Mouse (Mus musculus): ENCODE results near the gene Cpsf4l.

The Cpsf4l gene

DNA sequence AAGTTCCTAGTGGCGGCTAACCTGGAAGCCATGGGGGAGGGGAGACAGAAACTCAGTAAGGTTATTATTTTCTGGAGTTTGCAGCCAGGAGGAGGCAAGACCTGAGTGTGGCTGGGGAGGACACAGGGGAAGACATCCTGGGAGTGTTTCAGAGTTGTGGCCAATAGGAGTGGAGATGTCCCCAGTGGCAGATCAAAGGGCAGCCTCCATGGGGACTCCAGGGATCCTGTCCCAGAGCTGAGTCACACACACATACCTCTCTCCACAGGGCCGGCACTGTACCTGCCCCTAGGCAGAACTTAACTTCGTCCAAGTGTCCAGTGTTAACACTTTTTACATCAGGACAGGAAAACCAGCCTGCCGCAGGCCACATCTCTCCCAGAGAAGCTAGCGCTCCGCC is 25.3 kb upstream of the Cpsf4l start:
- no peak for DNase-seq (ENCODE audit: low read depth, low spot score)

DNA sequence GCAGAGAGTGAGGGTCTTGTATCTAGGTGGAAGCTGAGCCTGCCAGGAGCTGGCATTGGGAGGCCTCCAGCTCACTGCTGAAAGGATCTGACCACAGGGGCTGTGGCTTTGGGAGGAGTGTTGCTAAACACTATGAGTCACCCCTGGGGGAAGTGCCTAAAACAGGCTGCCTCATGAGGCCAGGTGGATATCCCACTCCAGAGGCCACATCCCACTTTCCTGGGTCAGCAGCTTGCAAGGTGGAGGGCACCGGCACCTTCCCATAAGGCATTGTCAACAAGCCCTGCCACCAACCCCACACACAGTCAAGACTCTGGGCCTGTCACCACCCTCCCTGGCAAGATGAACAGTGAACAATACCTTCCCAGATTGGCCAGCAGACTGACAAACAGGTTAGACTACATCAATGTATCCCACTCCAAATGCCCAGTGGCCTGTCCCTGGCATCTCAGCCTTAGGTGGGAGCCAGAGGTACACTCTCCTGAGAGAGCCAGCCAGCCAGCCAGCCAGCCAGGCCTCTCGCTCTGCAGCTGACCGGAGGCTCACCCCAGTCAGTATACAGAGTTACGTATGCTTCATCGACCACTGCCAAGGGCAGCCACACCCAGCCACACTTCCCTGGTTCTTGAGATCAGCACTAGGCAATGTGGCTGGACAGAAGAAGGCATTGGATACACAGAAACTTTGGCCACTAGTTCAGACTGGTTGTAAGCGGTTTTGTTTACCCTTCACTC is 24.0 kb upstream of the Cpsf4l start:
- DNase-seq (ENCODE audit: low read depth, low spot score), result no peak

DNA sequence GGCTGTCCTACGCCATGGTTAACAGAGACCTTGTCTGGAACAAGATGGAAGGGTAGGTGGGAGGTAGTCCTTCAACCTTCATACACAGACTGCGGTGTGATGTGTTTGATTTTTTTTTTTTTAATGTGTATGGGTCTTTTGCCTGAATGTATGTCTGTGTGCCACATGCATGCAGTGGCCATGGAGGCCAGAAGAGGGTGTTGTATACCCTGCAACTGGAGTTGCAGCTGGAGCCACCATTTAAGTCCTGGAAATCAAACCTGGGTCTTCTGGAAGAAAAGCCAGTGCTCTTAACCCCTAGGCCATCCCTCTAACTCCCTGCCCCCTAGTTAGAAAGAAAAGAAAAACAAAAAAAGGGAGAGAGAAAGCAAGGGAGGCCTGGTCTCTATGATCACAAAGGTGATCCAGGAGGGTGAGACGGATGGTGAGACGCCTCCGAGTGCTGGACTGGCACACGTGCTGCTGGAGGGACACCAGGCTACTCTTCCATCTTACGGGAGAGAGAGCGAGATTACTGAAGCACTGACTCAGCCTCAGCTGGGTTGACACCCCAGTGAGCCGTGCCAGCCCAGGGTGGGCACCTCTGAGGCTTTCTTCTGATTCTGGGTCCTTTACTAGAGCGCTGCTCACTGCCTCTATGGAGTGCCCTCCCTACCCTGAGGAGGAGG is 22.3 kb upstream of the Cpsf4l start:
- DNase-seq (ENCODE audit: low read depth, low spot score), result no peak

DNA sequence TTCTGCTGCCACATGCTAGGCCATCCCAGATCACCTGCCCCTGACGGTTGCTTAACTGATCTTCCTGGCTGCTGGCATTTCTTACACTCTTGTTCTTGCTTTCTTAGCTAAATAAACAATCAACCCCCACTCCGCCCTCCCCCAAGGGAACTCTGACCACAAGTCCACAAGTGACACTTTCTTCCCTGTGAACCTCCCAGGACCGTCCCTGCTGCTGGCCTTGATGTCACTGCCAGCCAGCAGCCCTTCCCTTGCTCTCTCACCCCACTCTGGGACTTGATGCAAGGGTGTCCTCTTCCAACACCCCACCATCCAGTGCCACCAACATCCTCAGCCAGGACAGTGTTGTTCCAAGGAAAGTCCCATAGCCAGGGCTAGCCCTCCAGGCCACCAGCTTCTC is 21.1 kb upstream of the Cpsf4l start:
- DNase-seq (ENCODE audit: low read depth, low spot score), result no peak

DNA sequence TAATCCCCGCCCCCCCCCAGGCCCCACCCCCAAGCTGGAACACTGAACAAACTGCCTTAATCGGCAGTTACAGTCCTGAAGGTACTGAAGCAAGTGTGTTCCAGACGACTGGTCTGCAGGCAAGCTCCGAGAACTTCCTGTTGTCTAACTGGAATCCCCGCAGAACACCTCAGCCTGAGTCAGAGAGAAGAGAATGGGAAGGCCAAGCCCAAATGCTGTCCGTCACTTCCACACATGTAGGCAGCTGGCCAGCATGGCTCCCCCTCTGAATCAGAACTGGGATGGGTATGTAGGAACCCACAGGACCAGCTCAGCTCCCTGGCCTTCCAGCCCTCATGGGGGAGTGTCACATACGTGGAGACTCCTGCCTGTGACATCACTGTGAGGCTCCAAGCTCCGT is 20.1 kb upstream of the Cpsf4l start:
- DNase-seq (ENCODE audit: low read depth, low spot score), result no peak

DNA sequence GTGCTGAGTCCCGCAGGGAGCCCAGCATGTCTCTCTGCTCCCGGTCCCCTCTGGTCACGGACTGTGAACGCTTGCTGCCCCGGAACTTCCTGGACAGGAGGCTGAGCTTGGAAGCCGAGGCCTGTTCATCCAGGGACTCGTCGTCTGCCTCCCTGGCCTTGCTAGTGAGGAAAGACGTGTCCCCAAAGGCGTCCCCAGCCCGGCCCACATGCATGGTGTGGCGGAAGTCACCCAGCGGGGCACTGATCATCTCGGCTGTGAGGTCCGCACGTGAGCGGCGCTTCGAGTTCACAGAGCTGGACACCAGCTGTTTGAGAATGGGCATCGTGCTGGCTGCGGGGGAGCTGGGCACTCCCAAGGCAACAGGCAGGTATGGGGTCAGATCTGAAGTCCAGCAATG is 19.4 kb upstream of the Cpsf4l start:
- no peak for DNase-seq (ENCODE audit: low read depth, low spot score)

DNA sequence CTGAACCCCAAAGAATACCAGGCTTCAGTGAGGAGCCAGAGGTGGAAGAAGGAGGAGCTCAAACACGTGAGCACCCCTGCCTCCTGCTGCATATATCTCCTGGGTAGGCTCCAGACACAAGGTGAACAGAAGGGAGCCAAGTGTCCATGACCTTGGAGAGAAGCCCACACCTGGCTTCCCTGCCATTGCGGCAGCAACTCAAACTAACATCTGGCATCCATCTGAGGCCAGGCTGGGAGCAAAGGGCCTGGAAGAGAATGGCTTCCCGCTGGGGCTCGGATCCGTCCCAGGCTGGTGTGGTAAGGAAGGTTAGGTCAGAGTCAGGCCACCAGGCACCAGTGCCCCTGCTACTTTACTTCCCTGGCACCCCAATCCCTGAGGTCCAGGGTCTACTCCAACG is 18.2 kb upstream of the Cpsf4l start:
- DNase-seq (ENCODE audit: low read depth, low spot score), result peak; percentile 67

DNA sequence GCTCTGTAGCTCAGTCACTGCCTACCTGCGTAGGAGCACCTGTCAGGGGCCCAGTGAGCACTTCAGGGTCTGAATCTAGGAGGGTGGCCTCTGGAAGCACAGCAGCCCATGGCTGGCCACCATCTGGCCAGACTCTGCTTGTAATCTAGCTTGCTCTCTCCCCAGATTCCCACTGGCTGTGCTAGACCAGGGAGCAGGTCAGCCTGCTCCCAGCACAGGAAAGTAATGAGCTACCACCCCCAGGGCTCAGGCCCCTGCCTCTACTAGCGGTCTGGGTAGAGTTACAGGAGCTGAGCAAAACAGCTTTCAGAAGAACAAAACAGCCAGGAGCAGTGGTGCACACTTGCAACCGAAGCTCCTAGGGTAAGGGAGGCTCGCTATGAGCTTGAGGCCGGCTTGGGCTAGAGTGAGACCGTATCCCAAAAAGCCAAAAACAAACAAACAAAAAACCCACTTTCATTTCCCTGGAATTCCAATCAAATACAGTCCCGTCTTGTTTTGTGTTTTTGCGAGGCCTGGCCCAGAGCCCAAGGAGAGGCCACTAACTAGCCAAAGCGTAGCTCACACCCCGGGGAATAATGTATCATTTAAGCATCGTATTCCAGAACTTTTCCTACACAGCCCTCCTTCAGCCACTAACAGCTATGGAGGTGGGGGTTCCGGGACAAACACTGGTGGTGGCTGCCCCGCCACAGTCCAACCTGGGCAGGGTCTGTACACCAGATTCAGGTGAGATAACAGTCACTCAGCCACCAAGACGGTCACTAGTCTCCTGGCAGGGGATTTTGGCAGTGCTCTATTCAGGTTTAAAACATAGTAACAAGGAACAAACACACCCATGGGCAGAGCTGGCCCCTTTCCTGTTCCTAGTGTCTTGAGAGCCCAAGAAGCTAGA is 17.4 kb upstream of the Cpsf4l start:
- DNase-seq (ENCODE audit: low read depth, low spot score), result peak; percentile 57

DNA sequence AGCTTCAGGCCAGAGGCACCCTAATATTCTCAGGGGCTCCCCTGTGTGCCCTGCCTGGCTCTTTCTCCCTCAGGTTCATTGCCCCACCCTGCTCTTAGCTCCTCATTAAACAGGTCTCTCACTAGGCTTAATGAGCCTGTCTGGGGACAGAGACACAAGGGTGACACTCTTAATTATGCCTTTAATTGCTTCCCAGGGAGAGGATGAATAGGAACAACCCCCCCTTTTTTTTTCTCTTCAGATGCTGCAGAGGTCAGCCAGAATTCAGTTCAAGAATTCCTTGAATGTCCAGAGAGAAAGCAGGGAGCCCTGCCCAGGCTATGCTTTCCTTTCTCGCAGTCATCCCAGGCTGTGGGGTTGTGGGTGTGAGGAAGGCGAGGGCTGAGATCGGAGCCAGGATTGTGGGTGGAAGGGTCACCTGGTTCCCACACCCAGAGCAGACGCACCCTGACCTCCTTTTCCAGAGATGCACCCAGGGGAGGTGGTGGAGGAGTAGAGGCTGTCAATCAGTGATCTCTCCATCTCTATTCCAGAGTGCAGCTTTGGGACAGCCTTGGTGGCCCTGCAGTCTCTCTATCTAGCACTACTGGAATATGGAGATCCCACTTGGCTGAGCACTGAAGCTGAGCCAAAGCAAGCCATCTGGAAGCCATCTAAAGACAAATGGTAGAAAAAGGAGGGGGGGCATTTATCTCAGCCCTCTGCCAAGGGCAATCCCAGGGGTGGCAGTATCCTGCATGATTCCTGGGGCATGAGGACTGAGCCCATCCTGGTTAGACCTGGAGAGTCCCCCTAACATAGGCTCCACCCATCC is 15.6 kb upstream of the Cpsf4l start:
- no peak for DNase-seq (ENCODE audit: low read depth, low spot score)

DNA sequence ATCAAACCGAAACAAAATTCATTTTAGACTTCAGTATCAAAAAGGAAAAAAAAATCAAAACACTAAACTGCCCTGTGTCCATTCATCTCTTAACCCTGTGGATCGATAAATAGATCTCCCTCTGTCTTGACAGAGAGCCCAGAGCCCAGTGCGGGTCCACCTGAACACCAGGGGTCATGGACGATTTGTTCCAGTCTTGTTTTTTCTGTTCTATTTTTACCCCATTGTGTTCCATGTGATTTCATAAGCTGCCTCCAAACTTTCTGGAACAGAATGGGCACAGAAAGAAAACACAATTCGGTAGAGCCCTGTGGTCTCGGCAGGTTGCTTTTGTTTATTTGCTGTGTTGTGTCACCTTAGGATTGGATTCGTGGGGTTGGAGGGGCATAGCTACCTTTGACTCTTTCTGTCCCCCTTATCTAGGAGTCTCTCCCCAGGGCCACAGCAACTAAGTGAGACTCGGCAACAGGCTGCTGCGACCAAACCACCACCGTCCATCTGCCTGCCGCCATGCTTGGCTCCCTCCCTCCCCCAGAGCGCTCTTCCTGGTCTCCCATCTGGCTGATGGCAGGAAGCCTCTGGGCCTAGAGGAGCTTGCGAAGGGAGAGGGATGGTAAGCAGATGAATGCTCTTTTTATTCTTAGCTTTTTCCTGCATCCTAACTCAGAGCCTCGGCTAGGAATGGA is 12.7 kb upstream of the Cpsf4l start:
- no peak for DNase-seq (ENCODE audit: low read depth, low spot score)

DNA sequence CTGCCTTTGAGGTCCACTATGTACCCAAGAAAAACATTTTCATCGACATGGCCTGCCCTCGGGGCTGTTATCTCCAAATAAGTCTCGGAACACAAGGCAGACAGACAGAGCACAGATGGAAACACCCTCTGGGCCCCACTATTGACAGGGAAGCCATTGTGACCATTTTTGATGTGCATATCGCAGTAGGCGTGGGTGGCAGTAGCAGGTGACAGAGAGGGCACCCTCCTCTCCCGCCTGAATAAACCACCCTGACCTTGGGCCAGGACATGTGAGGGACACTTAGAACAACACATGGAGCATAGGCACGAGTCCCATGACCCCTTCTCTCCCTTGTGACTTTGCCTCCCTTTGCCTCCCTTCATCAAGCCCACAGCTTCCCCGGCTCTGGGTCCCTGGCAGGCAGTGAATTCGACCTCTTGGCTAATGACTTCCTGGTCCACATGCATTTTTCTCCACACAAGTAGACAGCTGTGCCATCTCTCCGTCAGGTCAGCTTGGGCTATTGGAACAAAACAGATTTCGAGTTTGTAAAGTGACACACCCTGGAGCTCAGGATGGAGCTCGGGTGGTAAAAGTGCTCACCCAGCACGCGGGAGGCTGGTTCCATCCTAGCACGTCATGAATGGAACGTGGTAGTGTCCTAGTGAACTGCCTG is 8.1 kb upstream of the Cpsf4l start:
- no peak for DNase-seq (ENCODE audit: low read depth, low spot score)

DNA sequence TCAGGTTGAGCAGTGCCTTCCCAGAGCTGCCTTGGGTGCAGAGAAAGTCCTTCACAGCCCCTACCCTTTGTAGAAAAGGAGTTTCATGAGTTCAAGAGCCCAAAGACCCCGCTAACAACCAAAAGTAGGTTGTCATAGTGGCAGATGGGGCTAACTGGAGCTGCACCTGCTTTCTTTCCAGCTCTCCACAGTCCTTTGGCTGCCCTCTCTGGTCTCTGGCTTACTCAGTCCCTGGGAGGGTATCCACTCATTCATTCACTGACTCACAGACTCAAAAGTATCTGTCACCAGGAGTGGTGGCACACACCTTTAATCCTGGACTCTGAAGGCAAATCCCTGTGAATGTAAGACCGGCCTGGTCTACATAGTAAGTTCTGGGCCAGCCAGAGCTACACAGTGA is 6.3 kb upstream of the Cpsf4l start:
- DNase-seq (ENCODE audit: low read depth, low spot score), result no peak

DNA sequence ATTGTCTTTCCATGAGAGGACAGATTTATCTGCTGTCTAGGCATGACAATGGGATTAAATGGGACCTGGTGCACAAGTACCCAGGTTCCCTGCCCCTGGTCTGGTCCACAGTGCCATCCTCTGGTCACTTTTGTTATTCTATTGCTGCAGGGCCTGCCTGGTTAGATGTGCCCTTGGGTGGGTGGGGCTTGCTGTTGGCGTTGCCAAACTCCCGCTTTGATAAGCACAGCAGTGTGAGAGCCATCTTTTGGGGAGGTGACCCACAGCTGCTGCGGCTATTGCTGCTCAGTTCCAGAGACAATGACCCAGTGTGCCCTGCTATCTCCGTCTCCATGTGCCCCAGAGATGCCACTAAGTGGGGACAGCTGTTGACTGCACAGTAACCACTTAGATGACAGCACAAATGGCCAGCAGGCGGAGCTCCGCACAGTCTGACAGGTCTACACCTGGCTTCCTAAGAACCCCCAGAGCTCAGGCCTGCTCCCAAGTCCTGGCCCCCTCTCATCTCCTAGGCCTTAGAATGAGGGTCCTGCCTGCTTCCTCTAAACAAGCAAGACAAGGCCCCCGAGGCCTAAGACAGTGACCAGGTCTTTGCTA is 5.4 kb upstream of the Cpsf4l start:
- no peak for DNase-seq (ENCODE audit: low read depth, low spot score)

DNA sequence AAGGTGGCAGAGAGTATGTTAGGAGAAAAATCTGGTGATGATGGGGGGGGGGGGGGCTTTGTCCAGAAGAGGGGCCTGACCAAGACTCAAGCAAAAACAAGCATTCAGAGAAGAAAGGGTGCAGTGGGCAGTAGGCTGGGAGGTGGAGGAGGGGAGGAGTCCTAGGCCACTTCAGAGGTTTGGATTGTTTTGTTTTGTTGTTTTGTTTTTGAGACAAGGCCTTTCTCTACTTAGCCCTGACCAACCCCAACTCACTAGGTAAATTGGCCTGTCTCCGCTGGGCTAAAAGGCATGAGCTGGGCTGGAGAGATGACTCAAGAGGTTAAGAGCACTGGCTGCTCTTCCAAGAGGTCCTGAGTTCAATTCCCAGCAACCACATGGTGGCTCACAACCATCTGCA is 1.2 kb upstream of the Cpsf4l start:
- DNase-seq (ENCODE audit: low read depth, low spot score), result no peak

DNA sequence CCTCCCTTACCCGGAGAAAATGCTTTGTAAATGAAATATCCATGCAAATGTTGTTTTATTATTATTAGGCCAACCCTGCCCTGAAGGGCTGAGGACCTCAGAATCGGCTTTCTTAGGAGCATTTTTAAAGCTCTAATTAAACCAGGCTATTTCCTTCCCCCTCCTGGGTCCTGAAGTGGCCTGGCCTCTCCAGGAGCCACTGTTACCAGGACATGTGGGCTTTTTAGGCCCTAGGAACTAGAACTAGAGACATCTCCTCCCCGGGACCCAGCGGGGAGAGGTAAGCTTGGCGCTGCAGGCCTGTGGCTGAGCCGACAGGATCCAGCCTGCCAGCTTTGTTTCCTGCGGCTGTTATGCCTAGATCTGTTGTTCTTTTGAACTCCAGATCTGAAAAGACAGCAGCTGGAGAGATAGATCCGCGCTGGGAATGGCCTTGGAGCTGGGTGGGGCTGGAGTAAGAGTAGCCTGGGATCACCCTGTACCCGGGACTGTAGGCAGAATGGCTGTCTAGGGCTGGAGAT is 500 bp upstream of the Cpsf4l start:
- DNase-seq (ENCODE audit: low read depth, low spot score), result peak; percentile 18

DNA sequence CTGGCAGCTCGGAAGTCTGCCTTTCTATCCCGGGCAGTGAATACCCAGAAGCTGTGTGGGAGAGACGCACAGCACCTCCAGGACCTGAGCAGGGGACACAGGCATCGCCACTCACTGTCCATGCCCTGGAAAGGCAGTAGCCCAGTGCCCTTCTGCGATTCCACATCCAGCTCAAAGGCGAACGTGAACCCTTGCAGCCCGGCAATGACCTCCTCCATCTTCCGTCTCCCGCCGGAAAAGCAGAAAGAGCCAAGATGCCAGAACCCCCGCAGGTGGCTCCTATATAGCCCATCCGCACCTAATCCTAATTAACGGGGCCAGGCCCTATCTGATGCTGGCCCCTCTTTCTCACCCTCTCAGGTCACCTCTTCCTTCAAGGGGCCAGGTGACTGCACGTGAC is 545 bp downstream of the Cpsf4l start:
- no peak for DNase-seq (ENCODE audit: low read depth, low spot score)

DNA sequence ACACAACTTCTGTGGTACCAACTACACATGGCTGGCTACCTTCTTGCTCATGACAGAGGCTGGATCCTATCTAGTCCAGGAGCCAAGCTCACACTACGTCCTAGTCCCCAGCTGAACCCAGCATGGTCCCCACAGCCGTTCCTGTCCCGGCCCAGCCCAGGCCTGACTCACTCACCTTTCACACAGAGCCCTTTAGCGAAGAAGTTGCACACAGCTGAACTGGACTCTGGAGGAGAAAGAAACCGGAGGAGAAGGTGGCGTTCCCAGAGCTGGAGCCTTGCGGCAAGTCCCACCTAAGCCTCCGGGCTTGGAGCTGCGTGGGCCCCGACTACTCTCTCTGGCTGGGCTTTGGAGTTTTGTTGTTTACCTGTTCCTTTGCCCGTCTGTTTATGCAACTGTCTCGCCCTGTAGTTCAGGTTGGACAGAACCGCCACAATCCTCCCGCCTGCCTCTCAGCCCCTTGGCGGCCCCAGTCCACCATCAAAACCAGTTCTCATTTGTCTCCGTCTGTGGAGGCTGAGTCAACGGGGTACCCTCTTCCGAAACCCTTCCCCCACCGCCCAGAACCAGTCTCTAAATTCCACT is 1.1 kb downstream of the Cpsf4l start:
- DNase-seq (ENCODE audit: low read depth, low spot score), result no peak

DNA sequence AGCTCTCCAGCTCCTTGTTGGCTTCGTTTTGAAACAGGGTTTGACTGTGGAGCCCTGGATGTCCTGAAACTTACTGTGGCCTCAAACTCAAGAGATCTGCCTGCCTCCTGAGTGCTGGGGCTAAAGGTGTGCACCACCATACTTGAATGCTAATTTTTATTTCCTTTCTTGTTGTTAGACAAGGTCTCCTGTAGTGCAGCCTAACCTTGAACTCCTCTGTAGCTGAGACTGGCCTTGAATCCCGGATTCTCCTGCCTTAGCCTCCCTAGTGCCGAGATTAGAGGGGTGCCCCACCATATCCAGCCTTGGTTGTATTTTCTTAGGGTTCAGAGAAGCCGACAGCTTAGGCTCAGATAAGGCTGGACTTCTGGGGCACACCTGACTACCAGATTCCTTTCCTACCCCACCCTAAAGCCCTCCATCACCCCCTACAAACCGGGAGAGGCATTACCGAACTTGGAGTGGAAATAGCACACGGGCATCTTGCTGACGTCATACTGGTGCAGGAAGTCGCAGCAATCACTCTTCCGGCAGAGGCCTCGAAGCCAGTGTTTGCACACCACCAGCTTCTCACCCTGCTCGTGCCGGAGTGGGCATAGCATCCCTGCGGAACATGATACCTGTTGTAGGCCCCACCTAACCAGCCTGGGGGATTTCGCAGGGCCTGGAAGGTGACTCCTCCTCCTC is 3.7 kb downstream of the Cpsf4l start:
- DNase-seq (ENCODE audit: low read depth, low spot score), result no peak

DNA sequence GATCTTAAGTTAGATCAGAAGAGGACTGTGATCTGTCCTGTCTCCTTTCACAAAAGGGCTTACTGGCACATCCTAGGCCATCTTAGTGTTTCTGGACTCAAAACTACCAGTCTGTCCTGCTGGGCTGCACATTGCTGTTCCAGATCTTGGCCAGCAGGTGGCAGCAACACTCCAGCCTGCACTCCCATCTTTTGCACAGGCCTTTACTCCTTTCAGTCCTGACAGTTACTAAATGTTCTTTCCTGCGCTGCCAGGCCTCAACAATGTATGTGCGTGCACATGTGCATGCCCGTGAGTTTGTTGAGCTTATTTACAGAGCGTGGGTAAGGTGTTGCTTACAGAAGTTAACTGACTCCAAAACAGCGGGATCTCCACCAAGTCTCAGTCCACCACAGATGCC is 6.1 kb downstream of the Cpsf4l start:
- DNase-seq (ENCODE audit: low read depth, low spot score), result peak; percentile 80

Data from forelimb bud, embryonic 11.5 days (tissue).